Mouse (Mus musculus) liver (tissue): ENCODE data around the gene Aadacl4.
"Not testable (repeated sequence)": the region's sequence is repeated elsewhere in the genome, so short reads cannot be mapped to it uniquely, and the experiment has no call there.

Experiments
- DNase-seq: peaks from one replicate; pipeline ENCODE4 v3.0.0-alpha.2; 2020; ENCODE audit warnings: mixed read lengths

Gene Aadacl4

DNA sequence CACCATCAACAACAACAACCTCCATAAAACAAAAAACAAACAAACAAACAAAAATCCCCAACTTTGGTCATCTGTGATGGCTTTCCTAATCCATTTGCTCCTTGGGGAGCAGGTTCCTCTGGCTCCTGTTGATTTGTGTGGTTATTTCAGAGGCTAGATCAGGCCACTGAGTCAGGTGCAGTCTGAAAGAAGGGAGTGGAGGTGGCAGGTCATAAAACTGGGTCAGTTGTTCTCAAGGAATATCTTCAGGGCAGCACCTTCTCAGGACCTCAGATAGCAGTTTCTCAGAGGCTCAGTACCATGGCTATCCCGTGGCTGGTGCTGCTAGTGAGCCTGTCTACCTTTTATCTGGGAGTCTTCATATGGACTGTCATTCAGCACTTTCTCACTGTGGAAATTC is at the start of gene Aadacl4:
Gene Aadacl4 (plus strand): TSS at position 301 of the 400 bp plus-strand sequence.
- no peak for DNase-seq

DNA sequence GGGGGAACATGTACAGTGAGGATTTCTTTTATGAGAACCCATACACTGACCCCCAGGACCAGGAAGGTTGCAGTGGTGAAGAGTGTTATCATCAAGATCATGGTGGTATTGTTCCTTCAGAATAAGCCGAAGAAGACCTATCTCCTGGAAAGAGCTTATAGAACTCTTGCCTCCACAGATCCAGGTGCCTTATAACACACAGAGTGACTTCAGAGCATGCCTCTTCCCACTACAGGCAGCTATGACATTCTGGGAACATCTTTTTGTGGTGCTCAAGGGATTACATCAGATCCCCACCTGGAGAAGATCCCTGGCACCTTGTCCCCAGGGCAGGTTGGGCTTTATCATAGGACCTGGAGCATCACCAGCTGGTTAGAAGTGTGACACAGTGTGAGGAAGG is 48.5 kb upstream of the Aadacl4 start, which contains the start of gene Gm13124:
Gene Gm13124 (minus strand): TSS at position 101 of the 400 bp plus-strand sequence.
- no peak for DNase-seq

DNA sequence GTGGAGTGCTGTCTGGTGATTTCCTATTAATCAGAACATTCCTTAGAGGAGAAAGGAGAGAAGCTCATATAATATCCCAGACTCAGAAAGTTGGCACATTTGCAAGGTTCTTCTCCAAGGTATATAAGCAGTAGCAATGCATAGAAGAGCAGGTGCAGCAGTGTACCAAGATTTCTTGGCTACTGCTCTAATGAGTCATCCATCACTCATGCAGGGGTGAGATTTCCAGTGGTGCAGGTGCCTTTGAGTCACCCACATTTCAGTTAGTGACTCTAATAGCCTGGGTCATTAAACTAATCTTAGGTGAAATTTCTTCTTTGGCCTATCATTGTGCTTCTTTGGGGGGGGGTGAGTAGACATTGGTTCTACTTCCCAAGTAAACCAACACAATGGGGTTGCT is 45.8 kb upstream of the Aadacl4 start:
- DNase-seq = no peak

DNA sequence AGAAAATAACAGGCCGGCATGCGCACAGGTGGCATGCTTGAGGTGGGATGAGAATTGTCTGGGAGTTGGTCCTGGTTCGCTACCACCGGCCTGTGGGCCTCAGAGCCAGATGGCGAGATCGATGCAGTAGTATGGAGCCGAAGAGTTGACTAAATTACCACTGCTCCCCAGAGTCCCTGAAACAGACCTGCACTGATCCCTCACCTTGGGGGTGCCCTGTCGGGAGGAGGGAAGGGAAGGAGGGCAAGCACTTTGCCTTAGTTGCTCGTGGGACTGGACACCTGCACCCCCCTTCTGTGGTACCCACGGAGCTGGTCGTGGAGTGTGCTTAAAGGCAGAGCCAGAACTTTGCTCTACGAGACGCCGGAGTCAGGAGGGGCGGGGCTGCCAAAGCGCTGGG is 27.3 kb upstream of the Aadacl4 start:
- not testable (repeated sequence) for DNase-seq

DNA sequence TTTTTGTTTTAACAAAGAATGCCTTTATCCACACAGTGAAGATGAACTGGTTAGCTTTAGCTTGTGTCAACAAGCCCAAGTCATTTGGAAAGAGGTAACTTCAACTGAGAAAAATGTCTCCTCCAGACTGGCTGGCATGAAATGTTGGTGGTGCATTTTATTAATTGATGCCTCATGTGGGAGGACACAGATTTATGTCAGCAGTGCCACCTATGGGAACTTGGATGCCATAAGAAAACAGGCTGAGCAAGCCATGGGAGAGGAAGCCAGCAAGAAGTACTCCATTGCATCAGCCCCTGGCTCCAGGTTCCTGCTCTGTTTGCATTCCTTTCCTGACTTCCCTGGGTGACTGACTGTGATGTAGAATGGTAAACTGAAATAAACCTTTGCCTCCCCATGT is 20.7 kb upstream of the Aadacl4 start:
- no peak for DNase-seq

DNA sequence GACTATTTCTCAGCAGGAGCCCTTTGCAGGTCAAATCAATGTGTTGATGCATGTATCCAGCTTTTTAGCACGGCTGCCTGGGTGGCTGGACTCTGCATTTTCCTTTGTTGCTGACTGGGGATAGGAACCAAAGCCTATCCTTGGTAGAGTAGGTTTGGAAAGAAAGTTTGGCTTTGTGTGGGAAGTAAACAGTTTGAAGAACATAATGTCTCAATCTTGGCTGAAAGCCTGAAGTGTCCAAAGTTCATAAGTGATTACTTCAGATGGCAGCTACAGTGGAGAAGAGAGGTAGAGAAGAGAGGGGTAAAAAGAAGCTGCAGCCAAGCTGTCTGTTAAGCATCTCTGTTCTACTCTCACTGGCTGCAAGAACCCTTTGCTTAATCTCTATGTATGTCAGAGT is 1.1 kb downstream of the Aadacl4 start:
- no peak for DNase-seq

DNA sequence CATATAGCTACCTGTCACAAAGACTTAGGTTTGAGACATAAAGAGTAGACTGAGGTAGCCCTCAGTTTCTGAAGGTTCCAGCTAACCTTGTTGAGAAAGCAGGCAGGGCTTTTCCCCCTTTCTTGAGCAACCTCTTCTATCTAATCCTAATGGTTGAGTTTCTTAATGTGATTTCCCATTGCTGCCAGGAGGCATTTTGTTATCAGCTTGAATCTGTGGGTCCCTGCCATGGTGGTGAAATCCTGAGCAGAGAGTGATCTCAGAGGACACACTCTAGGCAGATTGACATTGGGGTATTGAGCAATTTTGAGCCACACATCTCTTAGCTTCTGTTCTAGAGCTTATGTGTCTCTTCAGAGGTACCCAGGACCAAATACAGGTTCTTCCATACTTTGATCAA is 24.8 kb downstream of the Aadacl4 start:
- no peak for DNase-seq
